Mouse (Mus musculus): ENCODE measurements around the gene Adam10.

DNA sequence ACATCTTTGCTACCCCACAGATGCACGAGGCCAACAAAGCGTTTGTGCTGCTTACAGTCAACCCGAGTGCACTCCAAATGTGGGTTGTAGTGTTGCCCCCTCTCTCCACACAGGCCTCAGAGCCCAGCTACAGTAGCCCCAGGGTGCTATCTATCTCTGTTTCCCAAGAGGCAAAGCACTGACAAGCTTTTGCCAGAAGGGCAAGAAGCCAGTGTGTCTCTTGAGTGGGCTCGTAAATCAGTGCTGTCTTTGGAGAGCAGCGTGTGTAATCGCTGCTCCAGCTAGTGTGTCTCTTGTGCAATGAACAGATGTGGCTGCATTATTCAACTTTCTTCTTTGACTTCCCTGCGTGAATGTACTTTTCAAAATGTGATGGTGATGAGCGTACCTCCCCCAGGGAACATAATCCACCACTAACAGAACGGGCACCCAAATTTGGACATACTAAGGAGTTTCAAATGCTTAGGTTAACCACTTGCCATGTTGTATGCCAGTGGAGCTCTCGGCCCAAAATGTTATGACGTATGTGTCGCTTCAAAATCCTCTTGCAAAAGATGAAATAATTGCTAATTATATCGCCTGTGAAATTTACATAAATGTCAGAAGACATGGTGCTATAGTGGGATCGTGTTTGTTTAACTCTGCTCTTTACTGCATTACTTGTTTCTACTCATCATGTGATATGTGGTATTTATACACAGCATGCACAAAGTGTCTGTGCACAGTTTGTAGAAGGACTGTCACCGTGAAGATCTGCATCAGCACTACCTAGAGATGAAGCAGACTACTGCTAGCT, 116.0 kb downstream of the Adam10 start:
- TF ChIP-seq CTCF (IDR thresholded peaks at IDR 0.05; ENCODE audit: borderline replicate concordance, insufficient read depth, low read depth, low read length) (no peak), POLR2A (IDR thresholded peaks at IDR 0.05; ENCODE audit: borderline replicate concordance, insufficient read depth, low read length) (no peak)

All from cerebellum, adult 2 months (tissue).